Mouse (Mus musculus): ENCODE data around the gene Nol9.

DNA sequence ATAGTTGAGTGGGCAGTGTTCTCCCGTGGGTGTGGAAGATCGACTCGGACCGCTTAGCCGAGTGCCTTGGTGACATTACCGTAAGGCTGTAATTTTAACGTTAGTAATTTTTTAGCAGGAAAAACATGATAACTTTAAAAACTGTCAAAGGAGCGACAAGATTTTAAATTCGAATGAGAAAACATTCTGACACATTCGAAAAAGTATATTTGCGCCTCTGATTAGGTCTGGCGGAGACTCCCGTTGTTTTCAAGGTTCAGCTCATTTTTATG lies 42.2 kb upstream of the Nol9 start:
- TF ChIP-seq GATA1 (IDR thresholded peaks at IDR 0.05; ENCODE audit: borderline replicate concordance, low read length) (no peak), FLI1 (IDR thresholded peaks at IDR 0.05; ENCODE audit: low read length) (no peak)

Data from megakaryocyte, embryonic 14.5 days (primary cell).